Mouse (Mus musculus): Measurements from ENCODE around the gene Slc48a1. TPM values are rescaled to one million over a fixed set of nuclear protein-coding genes. Genes with fewer than 3 reads are reported as not detected.

The Slc48a1 gene
- total RNA-seq (2012; rRNA removed): 116 and 136 TPM in 2 replicates
- polyA plus RNA-seq (2012; ENCODE audit: insufficient read depth in 1 of 2, insufficient read length in 2 of 2, low read depth in 1 of 2, low replicate concordance in 2 of 2, missing spikeins in 1 of 2): 100 to 1,000 TPM in 1 of 2 experiments, not detected in 1; 299 TPM

GRCm38 (mm10) chr15:97778311-97779098 is at the start of gene Slc48a1:
Gene Slc48a1 (plus strand): TSS chr15:97778520.
- no peak for DNase-seq (ENCODE audit: low read depth, low spot score)
- no peaks in the 10 kb centered on the region for H3K79me2 ChIP-seq (ENCODE audit: control insufficient read depth, insufficient read depth, low read length, poor library complexity)
- peaks cover 0 to 2% of the 10 kb centered on the region in 2 experiments; a peak in 3 of 4 replicates for H3K27me3 ChIP-seq (ENCODE audit: control insufficient read depth in 1 of 2, insufficient read depth in 2 of 2, low read length in 2 of 2)
- no peaks in the 10 kb centered on the region for H3K9me3 ChIP-seq (replicated peaks; ENCODE audit: insufficient read depth, low read length)
- H3K27ac ChIP-seq (ENCODE audit: control insufficient read depth, low read depth, low read length): no peak within 1 kb of the TSS
- peaks cover 0 to 6% of the 10 kb centered on the region in 2 experiments; a peak in 2 of 4 replicates for H3K36me3 ChIP-seq (ENCODE audit: control insufficient read depth in 1 of 2, insufficient read depth in 2 of 2, low read length in 2 of 2)
- no peak within 1 kb of the TSS for H3K4me3 ChIP-seq (ENCODE audit: control insufficient read depth in 1 of 2, insufficient read depth in 1 of 2, low read depth in 2 of 2, low read length in 2 of 2)
- H3K4me1 ChIP-seq (ENCODE audit: control insufficient read depth in 1 of 2, insufficient read depth in 2 of 2, low read length in 2 of 2): peaks cover 0 to 9% of the 10 kb centered on the region in 2 experiments; a peak in 2 of 4 replicates
- TF ChIP-seq SMC3 (IDR thresholded peaks at IDR 0.05; ENCODE audit: low read depth, low read length): no peak
- TF ChIP-seq ELF1 (IDR thresholded peaks at IDR 0.05; ENCODE audit: low read depth, low read length): no peak
- no peak for TF ChIP-seq TAL1 (IDR thresholded peaks at IDR 0.05; ENCODE audit: low read length)
- TF ChIP-seq ZMIZ1 (IDR thresholded peaks at IDR 0.05; ENCODE audit: low read depth, low read length): no peak
- TF ChIP-seq ZKSCAN1 (IDR thresholded peaks at IDR 0.05; ENCODE audit: low read depth, low read length): no peak
- TF ChIP-seq HCFC1 (IDR thresholded peaks at IDR 0.05; ENCODE audit: low read depth, low read length): no peak
- no peak for TF ChIP-seq MEF2A (IDR thresholded peaks at IDR 0.05; ENCODE audit: extremely low read depth, insufficient replicate concordance, low read depth, low read length, poor library complexity, severe bottlenecking)
- TF ChIP-seq TBP (IDR thresholded peaks at IDR 0.05; ENCODE audit: low read depth, low read length): no peak
- no peak for TF ChIP-seq MXI1 (IDR thresholded peaks at IDR 0.05; ENCODE audit: low read depth, low read length)
- no peak for TF ChIP-seq RCOR1 (IDR thresholded peaks at IDR 0.05; ENCODE audit: low read depth, low read length)
- no peak for TF ChIP-seq USF1 (IDR thresholded peaks at IDR 0.05; ENCODE audit: low read depth, low read length)
- TF ChIP-seq MYB (IDR thresholded peaks at IDR 0.05; ENCODE audit: low read depth, low read length): no peak
- no peak for TF ChIP-seq ZNF384 (IDR thresholded peaks at IDR 0.05; ENCODE audit: low read depth, low read length)
- no peak for TF ChIP-seq POLR2A (IDR thresholded peaks at IDR 0.05; ENCODE audit: control insufficient read depth in 1 of 2, insufficient read depth in 1 of 2, low read depth in 1 of 2, low read length in 2 of 2, poor library complexity in 1 of 2)
- no peak for TF ChIP-seq KAT2A (conservative IDR thresholded peaks at IDR 0.05; ENCODE audit: low read depth, low read length)
- TF ChIP-seq EP300 (IDR thresholded peaks at IDR 0.05; ENCODE audit: low read depth in 1 of 2, low read length in 2 of 2): no peak
- TF ChIP-seq RAD21 (IDR thresholded peaks at IDR 0.05; ENCODE audit: low read depth, low read length): no peak
- no peak for TF ChIP-seq JUND (IDR thresholded peaks at IDR 0.05; ENCODE audit: low read depth, low read length)
- TF ChIP-seq CTCF (IDR thresholded peaks at IDR 0.05 in 2 of 3, conservative IDR thresholded peaks at IDR 0.05 in 1 of 3; ENCODE audit: control insufficient read depth in 1 of 3, insufficient read depth in 1 of 3, low read depth in 2 of 3, low read length in 3 of 3, poor library complexity in 1 of 3, severe bottlenecking in 1 of 3): no peak
- TF ChIP-seq GABPA (IDR thresholded peaks at IDR 0.05; ENCODE audit: low read depth, low read length): no peak
- H3K9ac ChIP-seq (ENCODE audit: control insufficient read depth, low read depth, low read length, poor library complexity, severe bottlenecking): no peak within 1 kb of the TSS

Measured in MEL (cell line).